Mouse (Mus musculus) erythroblast, embryonic 14.5 days (primary cell): Measurements from ENCODE around the gene Zfp663. TPM values are rescaled to one million over a fixed set of nuclear protein-coding genes. Genes with fewer than 3 reads are reported as not detected.

Experiments
- H3K27me3 ChIP-seq: 2 replicates; pipeline ENCODE4 v1.6.1; 2012; ENCODE audit warnings: inconsistent platforms; ENCODE audit not compliant: control insufficient read depth
- H3K36me3 ChIP-seq: 2 replicates; pipeline ENCODE4 v1.6.1; 2012; ENCODE audit warnings: mild to moderate bottlenecking, inconsistent platforms; ENCODE audit not compliant: control insufficient read depth
- H3K4me1 ChIP-seq: 2 replicates; pipeline ENCODE4 v1.6.1; 2012; ENCODE audit warnings: inconsistent platforms; ENCODE audit not compliant: control insufficient read depth
- H3K4me3 ChIP-seq: replicated peaks from 2 replicates; pipeline ENCODE3; 2012; ENCODE audit warnings: moderate library complexity, mild to moderate bottlenecking, inconsistent platforms
- H3K9me3 ChIP-seq: 2 replicates; pipeline ENCODE4 v1.6.1; 2012; ENCODE audit warnings: low read length, inconsistent platforms, mixed read lengths; ENCODE audit not compliant: control insufficient read depth
- GATA1 ChIP-seq: IDR thresholded peaks from 2 replicates; pipeline ENCODE4 v1.6.1; 2012; ENCODE audit warnings: low read length, inconsistent platforms, mixed read lengths
- TAL1 ChIP-seq: IDR thresholded peaks from 3 replicates; pipeline ENCODE4 v1.6.1; 2012; ENCODE audit warnings: low read length, inconsistent platforms, mixed read lengths
- polyA plus RNA-seq: library from polyadenylated mRNA; stranded (reverse); fragments of >175 nt; gene quantifications from 2 replicates; pipeline ENCODE4 v1.2.3, GENCODE M21; 2012

Zfp663 gene
- polyA plus RNA-seq, 1 experiment = not detected

DNA sequence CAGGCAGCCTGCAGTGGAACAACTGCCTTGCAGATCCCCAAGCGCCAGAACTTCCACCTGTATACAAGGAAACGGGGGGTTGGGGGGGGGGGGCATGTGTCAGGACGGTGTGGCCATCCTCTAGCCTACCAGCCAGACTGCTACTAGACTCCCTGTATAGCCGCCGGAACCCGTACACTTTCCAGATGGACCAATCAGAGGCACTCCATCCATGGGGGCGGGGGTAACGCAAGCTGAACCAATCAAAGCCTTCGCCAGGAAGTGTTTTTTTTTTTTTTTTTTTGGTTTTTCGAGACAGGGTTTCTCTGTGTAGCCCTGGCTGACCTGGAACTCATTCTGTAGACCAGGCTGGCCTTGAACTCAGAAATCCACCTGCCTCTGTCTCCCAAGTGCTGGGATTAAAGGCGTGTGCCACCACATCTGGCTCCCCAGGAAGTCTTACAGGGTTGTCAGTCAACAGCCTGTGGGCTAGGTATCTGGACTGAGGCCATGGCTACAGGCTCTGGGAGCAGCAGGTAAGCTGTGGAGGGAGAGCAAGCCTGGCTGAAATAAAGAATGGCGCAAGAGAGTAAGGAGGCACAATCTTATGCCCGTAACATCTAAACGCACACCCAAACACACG lies 29.7 kb upstream of the Zfp663 start:
- Histone ChIP-seq H3K9me3 (peaks cover 14% of the 10 kb centered on the region), H3K36me3 (no peaks in the 10 kb centered on the region; the same call in 1 of the 2 replicates), H3K4me1 (no peaks in the 10 kb centered on the region), H3K4me3 (no peak overlapping the region), H3K27me3 (no peaks in the 10 kb centered on the region)
- TF ChIP-seq GATA1 (no peak), TAL1 (no peak)

DNA sequence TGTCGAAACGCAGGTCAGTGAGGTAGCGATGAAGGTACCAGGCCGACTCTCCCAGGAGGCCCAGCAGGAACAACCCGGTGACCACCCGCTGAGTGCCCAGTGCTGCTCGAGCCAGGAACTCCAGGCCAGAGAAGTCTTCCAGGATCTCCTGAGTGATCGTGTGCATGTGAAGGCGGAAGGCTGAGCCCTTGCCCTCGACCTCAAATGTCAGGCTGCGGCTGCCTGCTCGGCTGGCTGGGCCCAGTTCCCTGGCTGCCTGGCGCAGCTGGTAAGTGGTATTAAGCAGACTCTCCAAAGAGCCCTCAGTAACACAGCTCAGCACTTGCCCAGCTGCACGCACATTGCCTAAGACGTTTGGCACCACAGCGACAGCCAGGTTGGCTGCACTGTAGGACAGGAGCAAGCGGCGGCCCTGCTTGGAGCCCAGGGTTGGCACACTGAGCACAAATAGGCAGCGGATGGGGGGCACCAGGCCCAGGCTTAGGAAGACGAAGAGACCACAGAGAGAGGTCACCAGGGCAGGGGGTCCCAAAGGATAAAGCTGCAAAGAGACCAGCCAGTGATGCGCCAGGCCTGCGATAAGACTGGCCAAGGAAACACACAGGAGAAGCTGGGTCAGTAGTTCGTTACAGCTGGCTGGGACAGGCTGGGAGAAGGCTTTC lies 29.1 kb upstream of the Zfp663 start:
- no peak overlapping the region for H3K4me3 ChIP-seq
- H3K36me3 ChIP-seq = no peaks in the 10 kb centered on the region; the same call in 1 of the 2 replicates
- H3K9me3 ChIP-seq = peaks cover 14% of the 10 kb centered on the region
- H3K4me1 ChIP-seq = no peaks in the 10 kb centered on the region
- no peaks in the 10 kb centered on the region for H3K27me3 ChIP-seq
- TF ChIP-seq GATA1 (no peak), TAL1 (no peak)

DNA sequence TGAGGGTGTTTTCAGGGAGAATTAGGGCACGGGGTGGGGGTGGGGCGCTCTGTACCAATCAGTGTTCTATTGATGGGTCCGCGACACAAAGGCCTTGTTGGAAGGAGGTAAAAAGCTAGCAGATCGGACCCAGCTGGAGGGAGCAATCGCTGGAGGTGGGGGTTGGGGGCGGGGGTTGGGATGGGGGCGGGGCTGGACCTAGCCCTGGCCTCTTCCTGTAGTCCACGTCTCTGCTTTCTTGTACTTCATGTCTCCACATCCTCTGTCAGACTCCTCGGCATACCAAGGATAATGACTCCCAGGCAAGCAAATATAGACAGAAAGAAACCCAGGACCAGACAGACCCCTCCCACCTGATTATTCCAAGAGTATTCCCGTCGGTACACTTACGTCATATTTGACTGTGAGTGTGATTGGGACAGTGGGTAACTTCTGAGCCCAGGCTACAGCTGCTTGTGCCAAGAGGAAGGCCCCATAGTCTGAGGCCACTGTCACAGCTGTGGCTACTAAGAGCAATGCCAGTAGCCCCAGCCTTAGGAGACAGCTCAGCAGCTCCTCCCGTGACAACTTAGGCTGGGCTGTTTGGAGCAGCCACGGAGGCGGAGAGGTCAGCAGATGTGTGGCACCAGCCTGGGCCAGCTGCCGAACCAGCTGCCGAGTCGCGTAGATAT lies 28.4 kb upstream of the Zfp663 start:
- H3K4me1 ChIP-seq = no peaks in the 10 kb centered on the region
- no peak overlapping the region for H3K4me3 ChIP-seq
- TF ChIP-seq TAL1 (no peak), GATA1 (no peak)
- H3K9me3 ChIP-seq = peaks cover 14% of the 10 kb centered on the region
- H3K27me3 ChIP-seq = no peaks in the 10 kb centered on the region
- no peaks in the 10 kb centered on the region; the same call in 1 of the 2 replicates for H3K36me3 ChIP-seq

DNA sequence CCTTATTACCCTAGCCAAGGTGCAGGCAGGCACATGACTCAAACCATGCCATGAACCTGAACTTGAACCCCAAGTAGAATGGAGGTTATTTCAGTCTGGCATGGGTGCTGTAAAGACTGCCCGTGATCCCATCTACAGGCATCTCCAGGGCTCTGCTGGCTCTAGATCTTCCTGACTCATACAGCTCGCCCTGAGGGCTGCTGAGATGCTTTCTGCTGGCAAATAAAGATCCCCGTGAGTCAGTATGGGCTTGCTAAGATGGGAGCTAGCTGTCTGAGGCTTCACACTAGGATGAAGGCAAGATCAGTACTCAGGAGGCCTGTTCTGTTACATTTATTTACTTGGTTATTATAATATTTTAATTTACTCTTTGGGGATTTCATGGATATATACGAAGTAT lies 23.6 kb upstream of the Zfp663 start:
- H3K9me3 ChIP-seq = peaks cover 14% of the 10 kb centered on the region
- no peak overlapping the region for H3K4me3 ChIP-seq
- H3K36me3 ChIP-seq = no peaks in the 10 kb centered on the region; the same call in 1 of the 2 replicates
- TF ChIP-seq GATA1 (no peak), TAL1 (no peak)
- H3K27me3 ChIP-seq = peaks cover 5% of the 10 kb centered on the region; the same call in 1 of the 2 replicates
- no peaks in the 10 kb centered on the region for H3K4me1 ChIP-seq

- H3K4me3 ChIP-seq = no peak overlapping the region
- H3K9me3 ChIP-seq = peaks cover 14% of the 10 kb centered on the region
- no peaks in the 10 kb centered on the region; the same call in 1 of the 2 replicates for H3K36me3 ChIP-seq
- TF ChIP-seq GATA1 (no peak), TAL1 (no peak)
- H3K27me3 ChIP-seq = peaks cover 5% of the 10 kb centered on the region; the same call in 1 of the 2 replicates
- H3K4me1 ChIP-seq = no peaks in the 10 kb centered on the region
These were observed 23.0 kb upstream of the Zfp663 start for GRCm38 (mm10) chr2:165391561-165391960.

- Histone ChIP-seq H3K4me1 (no peaks in the 10 kb centered on the region), H3K36me3 (no peaks in the 10 kb centered on the region; the same call in 1 of the 2 replicates), H3K27me3 (peaks cover 5% of the 10 kb centered on the region; the same call in 1 of the 2 replicates), H3K4me3 (no peak overlapping the region), H3K9me3 (peaks cover 7% of the 10 kb centered on the region)
- TF ChIP-seq TAL1 (no peak), GATA1 (no peak)
These were observed 20.9 kb upstream of the Zfp663 start for GRCm38 (mm10) chr2:165389299-165389952.

- peaks cover 5% of the 10 kb centered on the region; the same call in 1 of the 2 replicates for H3K36me3 ChIP-seq
- peak within 1 kb of the TSS; percentile 51 for H3K4me3 ChIP-seq
- peaks cover 5% of the 10 kb centered on the region; the same call in 1 of the 2 replicates for H3K27me3 ChIP-seq
- peaks cover 2% of the 10 kb centered on the region; the same call in 1 of the 2 replicates for H3K9me3 ChIP-seq
- TF ChIP-seq TAL1 = no peak
- no peak for TF ChIP-seq GATA1
- no peaks in the 10 kb centered on the region for H3K4me1 ChIP-seq
These were observed 19.4 kb upstream of the Zfp663 start, which contains the start of gene Zfp334 for GRCm38 (mm10) chr2:165387844-165388495. Gene Zfp334, minus strand, starts transcription at chr2:165388259.

DNA sequence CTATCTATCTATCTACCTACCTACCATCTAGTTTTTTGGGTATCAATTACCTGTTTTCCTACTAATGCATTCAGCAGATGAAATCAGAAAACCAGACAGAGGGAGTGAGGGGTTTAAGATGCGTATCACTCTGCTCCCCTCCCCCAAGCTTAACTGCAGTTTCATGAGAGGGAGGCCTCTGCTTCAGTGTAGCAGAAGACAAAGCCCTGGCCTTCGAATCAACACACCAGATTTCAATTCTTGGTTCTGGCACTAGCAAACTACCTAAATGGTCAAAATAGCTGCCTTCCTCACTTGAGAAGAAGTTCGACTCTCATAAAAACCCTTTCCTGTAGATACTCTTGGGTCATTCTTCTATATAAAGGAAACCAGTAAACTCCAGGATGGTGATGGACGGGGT lies 18.8 kb upstream of the Zfp663 start:
- Histone ChIP-seq H3K4me1 (no peaks in the 10 kb centered on the region), H3K27me3 (peaks cover 5% of the 10 kb centered on the region; the same call in 1 of the 2 replicates), H3K9me3 (peaks cover 2% of the 10 kb centered on the region; the same call in 1 of the 2 replicates), H3K36me3 (peaks cover 8% of the 10 kb centered on the region; the same call in 1 of the 2 replicates), H3K4me3 (peak overlapping the region; percentile 51)
- TF ChIP-seq TAL1 (no peak), GATA1 (no peak)
